Mouse (Mus musculus) brain, embryonic 14.5 days (tissue): ENCODE results near the gene Mtfmt.

Source experiments
- CTCF ChIP-seq: fragments of 200-500 bp; IDR thresholded peaks from 2 replicates; pipeline ENCODE4 v1.5.1; 2012; ENCODE audit warnings: inconsistent platforms, mild to moderate bottlenecking, moderate library complexity, borderline replicate concordance; ENCODE audit not compliant: insufficient read depth, insufficient read length; ENCODE audit errors: extremely low read depth
- POLR2A ChIP-seq: fragments of 200-500 bp; IDR thresholded peaks from 2 replicates; pipeline ENCODE4 v1.6.1; 2012; ENCODE audit warnings: mild to moderate bottlenecking, inconsistent platforms, borderline replicate concordance; ENCODE audit not compliant: poor library complexity, insufficient read depth, insufficient read length, severe bottlenecking; ENCODE audit errors: extremely low read depth

GRCm38 (mm10) chr9:65411326-65411725 lies 24.3 kb upstream of the Mtfmt start:
- TF ChIP-seq POLR2A = no peak
- TF ChIP-seq CTCF = no peak
